Mouse (Mus musculus) lung, embryonic 14.5 days (tissue): Measurements from ENCODE around the gene Taar4. TPM values are rescaled to one million over a fixed set of nuclear protein-coding genes. Genes with fewer than 3 reads are reported as not detected.
A peak's percentile ranks its signal among the peaks of the same experiment; 100 is the strongest.

ENCODE experiments used
- ATAC-seq: fragments of 200-750 bp; cut with Nextera tagmentation; 2 replicates; pipeline ENCODE4 v1.8.0; 2017; ENCODE audit warnings: mild to moderate bottlenecking, moderate TSS enrichment, moderate library complexity; ENCODE audit not compliant: insufficient read depth
- DNase-seq: peaks from one replicate; pipeline ENCODE4 v3.0.0-alpha.2; 2015
- H3K27ac ChIP-seq: fragments of 300-500 bp; sonication (generic); 2 replicates; pipeline ENCODE4 v1.5.1; 2014; ENCODE audit warnings: low read depth, mild to moderate bottlenecking, moderate library complexity
- H3K27me3 ChIP-seq: fragments of 300-500 bp; sonication (generic); 2 replicates; pipeline ENCODE4 v1.6.1; 2014; ENCODE audit warnings: low read length, control low read depth; ENCODE audit not compliant: insufficient read depth
- H3K36me3 ChIP-seq: fragments of 300-500 bp; sonication (generic); 2 replicates; pipeline ENCODE4 v1.6.1; 2014; ENCODE audit warnings: control low read depth; ENCODE audit not compliant: insufficient read depth
- H3K4me1 ChIP-seq: fragments of 300-500 bp; sonication (generic); 2 replicates; pipeline ENCODE4 v1.6.1; 2014; ENCODE audit warnings: antibody characterized with exemption, control low read depth; ENCODE audit not compliant: insufficient read depth
- H3K4me2 ChIP-seq: fragments of 300-500 bp; sonication (generic); 2 replicates; pipeline ENCODE4 v1.6.1; 2014; ENCODE audit warnings: mild to moderate bottlenecking
- H3K4me3 ChIP-seq: fragments of 300-500 bp; sonication (generic); 2 replicates; pipeline ENCODE4 v1.5.1; 2014; ENCODE audit warnings: low read depth, low read length
- H3K9ac ChIP-seq: fragments of 300-500 bp; sonication (generic); 2 replicates; pipeline ENCODE4 v1.6.1; 2014
- H3K9me3 ChIP-seq: fragments of 300-500 bp; sonication (generic); 2 replicates; pipeline ENCODE4 v1.6.1; 2016; ENCODE audit warnings: low read depth, low read length, control low read depth
- CTCF ChIP-seq: IDR thresholded peaks from 2 replicates; pipeline ENCODE4 v1.5.1; 2016; ENCODE audit warnings: antibody characterized with exemption, low read depth
- WGBS: fragments of 180-500 bp; shearing (Covaris S2); extraction: QIAGEN DNeasy Blood & Tissue Kit; methylation state at CpG from one replicate; pipeline ENCODE4 v1.1.7; 2014; 5-methylcytosine and 5-hydroxymethylcytosine counted together
- polyA plus RNA-seq: library from polyadenylated mRNA; unstranded; fragments of >200 nt; fragmentation: Nextera tagmentation; extraction: Ambion mirVana; gene quantifications from 2 replicates; pipeline ENCODE4 v1.2.1, GENCODE M21; 2014

The Taar4 gene
- polyA plus RNA-seq = not detected in 2 replicates

GRCm38 (mm10) chr10:23960444-23960915, at the start of gene Taar4:
Taar4 (plus strand) TSS chr10:23960494.
- 96% methylated on average over 13 of the region's 13 CpGs for WGBS
- no peak for DNase-seq
- H3K9me3 ChIP-seq = no peaks in the 10 kb centered on the region
- H3K4me3 ChIP-seq = no peak within 1 kb of the TSS
- no peak within 1 kb of the TSS for H3K27ac ChIP-seq
- H3K4me2 ChIP-seq = no peak within 1 kb of the TSS
- H3K9ac ChIP-seq = no peak within 1 kb of the TSS
- no peak for TF ChIP-seq CTCF
- no peaks in the 10 kb centered on the region for H3K36me3 ChIP-seq
- no peak for ATAC-seq
- H3K27me3 ChIP-seq = no peaks in the 10 kb centered on the region
- no peaks in the 10 kb centered on the region for H3K4me1 ChIP-seq

- Histone ChIP-seq H3K27ac (no peak within 1 kb of the TSS), H3K9ac (no peak within 1 kb of the TSS), H3K4me1 (no peaks in the 10 kb centered on the region), H3K4me3 (no peak within 1 kb of the TSS), H3K4me2 (no peak within 1 kb of the TSS), H3K36me3 (no peaks in the 10 kb centered on the region), H3K27me3 (no peaks in the 10 kb centered on the region), H3K9me3 (no peaks in the 10 kb centered on the region)
- 84% methylated on average over 4 of the region's 4 CpGs for WGBS
- ATAC-seq (no peak), DNase-seq (no peak)
- TF ChIP-seq CTCF = no peak
Measured at GRCm38 (mm10) chr10:23920056-23920455, 40.2 kb upstream of the Taar4 start, which contains the start of gene Taar1. Taar1 (plus strand) TSS chr10:23920356.

- ATAC-seq = no peak
Measured at GRCm38 (mm10) chr10:23922468-23922867, 37.8 kb upstream of the Taar4 start.

GRCm38 (mm10) chr10:23923941-23924340, 36.4 kb upstream of the Taar4 start:
- no peak overlapping the region for H3K4me2 ChIP-seq
- 78% methylated on average over 2 of the region's 2 CpGs for WGBS
- H3K9me3 ChIP-seq = no peaks in the 10 kb centered on the region
- no peaks in the 10 kb centered on the region for H3K36me3 ChIP-seq
- DNase-seq (no peak), ATAC-seq (no peak)
- H3K4me3 ChIP-seq = no peak overlapping the region
- no peak overlapping the region for H3K27ac ChIP-seq
- no peaks in the 10 kb centered on the region for H3K27me3 ChIP-seq
- no peak for TF ChIP-seq CTCF
- H3K9ac ChIP-seq = no peak overlapping the region
- no peaks in the 10 kb centered on the region for H3K4me1 ChIP-seq

More at GRCm38 (mm10) chr10:23922468-23922867, 37.8 kb upstream of the Taar4 start:
- Histone ChIP-seq H3K27me3 (no peaks in the 10 kb centered on the region), H3K4me3 (no peak overlapping the region), H3K9ac (no peak overlapping the region), H3K4me1 (no peaks in the 10 kb centered on the region), H3K9me3 (no peaks in the 10 kb centered on the region), H3K36me3 (no peaks in the 10 kb centered on the region), H3K4me2 (no peak overlapping the region), H3K27ac (no peak overlapping the region)
- WGBS = 69% methylated on average over 3 of the region's 3 CpGs
- TF ChIP-seq CTCF = no peak
- DNase-seq = no peak

- 39% methylated on average over 4 of the region's 4 CpGs for WGBS
- H3K4me1 ChIP-seq = no peaks in the 10 kb centered on the region
- H3K27me3 ChIP-seq = no peaks in the 10 kb centered on the region
Measured at GRCm38 (mm10) chr10:23937613-23938012, 22.7 kb upstream of the Taar4 start.

GRCm38 (mm10) chr10:23938312-23938711, 22.0 kb upstream of the Taar4 start, which contains the start of gene Taar2:
Taar2 (plus strand) TSS chr10:23938572.
- 54% methylated on average over 6 of the region's 6 CpGs for WGBS
- Histone ChIP-seq H3K9me3 (no peaks in the 10 kb centered on the region), H3K27me3 (no peaks in the 10 kb centered on the region), H3K27ac (no peak within 1 kb of the TSS), H3K4me3 (no peak within 1 kb of the TSS), H3K4me2 (no peak within 1 kb of the TSS), H3K36me3 (no peaks in the 10 kb centered on the region), H3K4me1 (no peaks in the 10 kb centered on the region), H3K9ac (no peak within 1 kb of the TSS)
- ATAC-seq (no peak), DNase-seq (no peak)
- TF ChIP-seq CTCF = no peak

More at GRCm38 (mm10) chr10:23937613-23938012, 22.7 kb upstream of the Taar4 start:
- no peak overlapping the region for H3K27ac ChIP-seq
- no peak for ATAC-seq
- TF ChIP-seq CTCF = no peak
- no peak for DNase-seq
- no peak overlapping the region for H3K9ac ChIP-seq
- H3K4me2 ChIP-seq = no peak overlapping the region
- no peak overlapping the region for H3K4me3 ChIP-seq
- no peaks in the 10 kb centered on the region for H3K9me3 ChIP-seq
- H3K36me3 ChIP-seq = no peaks in the 10 kb centered on the region

- peak; percentile 54 for TF ChIP-seq CTCF
- Histone ChIP-seq H3K4me3 (no peak overlapping the region), H3K36me3 (no peaks in the 10 kb centered on the region), H3K27ac (no peak overlapping the region), H3K27me3 (no peaks in the 10 kb centered on the region), H3K4me1 (no peaks in the 10 kb centered on the region), H3K9ac (no peak overlapping the region), H3K9me3 (no peaks in the 10 kb centered on the region), H3K4me2 (no peak overlapping the region)
- WGBS = 75% methylated on average over 5 of the region's 5 CpGs
- DNase-seq (peak; percentile 27), ATAC-seq (no peak)
Measured at GRCm38 (mm10) chr10:23942465-23942864, 17.8 kb upstream of the Taar4 start.
